Mouse (Mus musculus): ENCODE data around the gene Dhrs2. TPM values are rescaled to one million over a fixed set of nuclear protein-coding genes. Genes with fewer than 3 reads are reported as not detected.

Gene Dhrs2
- polyA plus RNA-seq, 1 experiment from 2014 or later = not detected

DNA sequence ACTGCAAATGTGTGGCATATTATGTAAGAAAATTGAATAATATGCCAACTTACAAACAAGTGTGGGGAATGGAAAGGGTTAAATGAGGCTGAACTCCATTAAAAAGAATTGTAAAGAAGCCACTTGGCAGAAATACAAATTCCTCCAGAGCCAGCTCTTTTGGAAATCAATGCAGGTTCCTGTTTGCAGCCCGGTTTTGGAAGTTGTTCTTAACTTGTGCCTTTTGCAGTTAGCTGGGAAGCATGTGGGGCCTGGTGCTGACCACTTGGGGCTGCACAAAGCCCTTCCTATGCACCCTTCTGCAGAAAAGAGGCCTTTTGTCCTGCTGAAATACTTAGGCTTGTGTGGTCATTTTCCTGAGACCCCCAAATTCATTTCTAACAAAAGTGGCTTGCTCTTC is 1.4 kb downstream of the Dhrs2 start:
- no peaks in the 10 kb centered on the region for H3K36me3 ChIP-seq (ENCODE audit: control insufficient read depth, insufficient read depth)
- no peaks in the 10 kb centered on the region for H3K9me3 ChIP-seq (ENCODE audit: control insufficient read depth, low read length)
- H3K9ac ChIP-seq (replicated peaks; ENCODE audit: low read depth, low read length) = no peak overlapping the region
- peaks cover 3% of the 10 kb centered on the region; the same call in 1 of the 2 replicates for H3K4me1 ChIP-seq (replicated peaks; ENCODE audit: control insufficient read depth, insufficient read depth, low read length)
- whole genome bisulfite sequencing = 0% methylated on average over 1 of the region's 1 CpGs
- no peak overlapping the region for H3K4me2 ChIP-seq (ENCODE audit: low read length)
- ATAC-seq = no peak
- no peak overlapping the region for H3K4me3 ChIP-seq (replicated peaks; ENCODE audit: low read length)
- H3K27me3 ChIP-seq (replicated peaks; ENCODE audit: control insufficient read depth, insufficient read depth, low read length) = no peaks in the 10 kb centered on the region
- no peak overlapping the region for H3K27ac ChIP-seq (ENCODE audit: low read length)

DNA sequence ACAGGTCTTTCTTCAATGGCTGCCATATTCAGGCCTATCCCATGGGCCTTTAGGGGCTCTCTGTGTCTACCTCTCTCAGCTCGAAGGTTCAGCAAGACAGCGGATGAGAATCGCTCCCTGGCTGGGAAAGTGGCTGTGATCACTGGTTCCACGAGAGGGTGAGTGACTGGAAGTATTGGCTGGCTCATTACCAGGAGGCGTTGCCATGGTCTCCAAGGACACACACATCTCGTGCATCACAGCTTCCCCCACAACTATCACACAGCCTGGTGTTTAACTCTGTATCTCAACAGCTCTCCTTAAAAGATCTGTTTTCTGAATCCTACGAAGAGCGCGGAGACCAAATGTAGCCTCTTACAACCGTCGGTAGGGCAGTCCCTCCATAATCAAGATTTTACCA is 12.8 kb downstream of the Dhrs2 start:
- Histone ChIP-seq H3K36me3 (ENCODE audit: control insufficient read depth, insufficient read depth) (no peaks in the 10 kb centered on the region), H3K9ac (replicated peaks; ENCODE audit: low read depth, low read length) (no peak overlapping the region), H3K4me2 (ENCODE audit: low read length) (no peak overlapping the region), H3K4me1 (replicated peaks; ENCODE audit: control insufficient read depth, insufficient read depth, low read length) (no peaks in the 10 kb centered on the region), H3K4me3 (replicated peaks; ENCODE audit: low read length) (no peak overlapping the region), H3K27ac (ENCODE audit: low read length) (no peak overlapping the region), H3K27me3 (replicated peaks; ENCODE audit: control insufficient read depth, insufficient read depth, low read length) (no peaks in the 10 kb centered on the region), H3K9me3 (ENCODE audit: control insufficient read depth, low read length) (no peaks in the 10 kb centered on the region)
- ATAC-seq = no peak
- WGBS = 87% methylated on average over 11 of the region's 11 CpGs

- Histone ChIP-seq H3K4me1 (replicated peaks; ENCODE audit: control insufficient read depth, insufficient read depth, low read length) (no peaks in the 10 kb centered on the region), H3K36me3 (ENCODE audit: control insufficient read depth, insufficient read depth) (no peaks in the 10 kb centered on the region), H3K4me3 (replicated peaks; ENCODE audit: low read length) (no peak overlapping the region), H3K9me3 (ENCODE audit: control insufficient read depth, low read length) (no peaks in the 10 kb centered on the region), H3K4me2 (ENCODE audit: low read length) (no peak overlapping the region), H3K27ac (ENCODE audit: low read length) (no peak overlapping the region), H3K9ac (replicated peaks; ENCODE audit: low read depth, low read length) (no peak overlapping the region), H3K27me3 (replicated peaks; ENCODE audit: control insufficient read depth, insufficient read depth, low read length) (no peaks in the 10 kb centered on the region)
- ATAC-seq = no peak
- WGBS = 78% methylated on average over 2 of the region's 2 CpGs
Observed at GRCm38 (mm10) chr14:55236685-55237084, 14.9 kb downstream of the Dhrs2 start.

DNA sequence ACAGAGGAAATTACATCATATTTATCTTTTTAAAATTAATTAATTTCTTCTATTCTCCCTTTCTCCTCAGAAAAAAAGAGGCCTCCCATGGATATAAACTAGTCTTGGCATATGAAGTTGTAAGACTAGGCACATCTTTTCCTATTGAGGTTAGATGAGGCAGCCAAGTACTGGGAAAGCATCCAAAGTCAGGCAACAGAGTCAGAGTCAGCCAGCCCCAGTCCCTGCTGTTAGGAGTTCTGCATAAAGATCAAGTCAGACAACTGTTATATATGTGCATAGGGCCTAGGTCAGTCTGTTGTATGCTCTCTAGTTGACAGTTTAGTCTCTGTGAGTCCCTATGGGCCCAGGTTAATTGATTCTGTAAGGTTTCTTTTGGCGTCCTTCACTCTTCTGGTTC is 20.9 kb downstream of the Dhrs2 start:
- WGBS = 87% methylated on average over 1 of the region's 1 CpGs
- H3K4me2 ChIP-seq (ENCODE audit: low read length) = no peak overlapping the region
- no peak overlapping the region for H3K9ac ChIP-seq (replicated peaks; ENCODE audit: low read depth, low read length)
- no peaks in the 10 kb centered on the region for H3K9me3 ChIP-seq (ENCODE audit: control insufficient read depth, low read length)
- no peaks in the 10 kb centered on the region for H3K36me3 ChIP-seq (ENCODE audit: control insufficient read depth, insufficient read depth)
- H3K27ac ChIP-seq (ENCODE audit: low read length) = peak overlapping the region; percentile 12
- no peak overlapping the region for H3K4me3 ChIP-seq (replicated peaks; ENCODE audit: low read length)
- no peaks in the 10 kb centered on the region for H3K4me1 ChIP-seq (replicated peaks; ENCODE audit: control insufficient read depth, insufficient read depth, low read length)
- ATAC-seq = no peak
- no peaks in the 10 kb centered on the region for H3K27me3 ChIP-seq (replicated peaks; ENCODE audit: control insufficient read depth, insufficient read depth, low read length)

- Histone ChIP-seq H3K27ac (ENCODE audit: low read length) (no peak overlapping the region), H3K36me3 (ENCODE audit: control insufficient read depth, insufficient read depth) (no peaks in the 10 kb centered on the region), H3K4me1 (replicated peaks; ENCODE audit: control insufficient read depth, insufficient read depth, low read length) (no peaks in the 10 kb centered on the region), H3K27me3 (replicated peaks; ENCODE audit: control insufficient read depth, insufficient read depth, low read length) (no peaks in the 10 kb centered on the region), H3K4me3 (replicated peaks; ENCODE audit: low read length) (no peak overlapping the region), H3K4me2 (ENCODE audit: low read length) (no peak overlapping the region), H3K9ac (replicated peaks; ENCODE audit: low read depth, low read length) (no peak overlapping the region), H3K9me3 (ENCODE audit: control insufficient read depth, low read length) (no peaks in the 10 kb centered on the region)
- ATAC-seq = no peak
- WGBS = 26% methylated on average over 6 of the region's 6 CpGs
Observed at GRCm38 (mm10) chr14:55247181-55247580, 25.4 kb downstream of the Dhrs2 start.

DNA sequence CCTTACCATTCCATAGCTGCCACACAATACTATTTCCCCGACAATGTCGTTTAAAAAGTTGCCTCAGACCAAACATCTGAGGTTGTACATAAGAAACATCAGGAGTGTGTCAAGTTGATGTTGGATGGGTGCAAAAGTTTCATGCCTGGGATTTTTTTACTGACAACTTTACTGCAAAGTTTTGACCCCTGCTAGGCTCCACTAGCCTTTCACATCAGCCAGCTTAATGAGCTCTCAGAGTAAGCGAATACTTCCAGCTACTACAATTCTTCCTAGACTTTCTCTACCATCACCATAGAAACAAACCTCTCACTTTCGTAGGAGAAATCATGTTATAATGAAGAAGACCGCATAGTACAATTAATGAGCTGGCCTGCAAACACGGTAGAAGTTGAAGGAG is 26.5 kb downstream of the Dhrs2 start:
- Histone ChIP-seq H3K27me3 (replicated peaks; ENCODE audit: control insufficient read depth, insufficient read depth, low read length) (no peaks in the 10 kb centered on the region), H3K9ac (replicated peaks; ENCODE audit: low read depth, low read length) (no peak overlapping the region), H3K9me3 (ENCODE audit: control insufficient read depth, low read length) (no peaks in the 10 kb centered on the region), H3K4me3 (replicated peaks; ENCODE audit: low read length) (no peak overlapping the region), H3K4me2 (ENCODE audit: low read length) (no peak overlapping the region), H3K36me3 (ENCODE audit: control insufficient read depth, insufficient read depth) (no peaks in the 10 kb centered on the region), H3K27ac (ENCODE audit: low read length) (no peak overlapping the region), H3K4me1 (replicated peaks; ENCODE audit: control insufficient read depth, insufficient read depth, low read length) (no peaks in the 10 kb centered on the region)
- no peak for ATAC-seq
- 67% methylated on average over 6 of the region's 6 CpGs for WGBS

DNA sequence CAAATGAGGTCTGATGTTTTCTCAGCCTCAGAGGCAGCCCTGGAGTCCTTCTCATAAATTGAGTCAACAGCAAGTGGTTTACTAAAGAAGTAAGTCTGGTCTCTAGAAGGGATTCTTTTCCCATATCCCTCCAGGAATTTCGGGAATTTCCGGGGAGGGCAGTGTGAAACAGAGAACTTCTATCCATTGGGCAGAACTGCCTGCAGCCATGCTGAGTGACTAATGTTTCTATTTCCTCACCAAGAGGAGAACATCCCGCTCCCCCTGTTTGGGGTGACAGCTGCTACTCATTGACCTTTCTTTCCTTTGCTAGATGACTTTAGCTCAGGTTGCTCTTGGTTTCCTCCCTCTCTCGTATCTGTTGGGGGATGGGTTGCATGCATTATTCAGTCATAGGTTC is 31.8 kb downstream of the Dhrs2 start:
- H3K4me1 ChIP-seq (replicated peaks; ENCODE audit: control insufficient read depth, insufficient read depth, low read length) = no peaks in the 10 kb centered on the region
- 87% methylated on average over 4 of the region's 4 CpGs for WGBS
- no peak overlapping the region for H3K4me2 ChIP-seq (ENCODE audit: low read length)
- no peak overlapping the region for H3K27ac ChIP-seq (ENCODE audit: low read length)
- H3K9ac ChIP-seq (replicated peaks; ENCODE audit: low read depth, low read length) = no peak overlapping the region
- H3K4me3 ChIP-seq (replicated peaks; ENCODE audit: low read length) = no peak overlapping the region
- no peaks in the 10 kb centered on the region for H3K27me3 ChIP-seq (replicated peaks; ENCODE audit: control insufficient read depth, insufficient read depth, low read length)
- H3K36me3 ChIP-seq (ENCODE audit: control insufficient read depth, insufficient read depth) = no peaks in the 10 kb centered on the region
- H3K9me3 ChIP-seq (ENCODE audit: control insufficient read depth, low read length) = no peaks in the 10 kb centered on the region
- no peak for ATAC-seq

GRCm38 (mm10) chr14:55255443-55255842 is 33.6 kb downstream of the Dhrs2 start:
- WGBS = 42% methylated on average over 6 of the region's 6 CpGs
- no peak for ATAC-seq
- H3K9me3 ChIP-seq (ENCODE audit: control insufficient read depth, low read length) = no peaks in the 10 kb centered on the region

GRCm38 (mm10) chr14:55271158-55271557 is 49.4 kb downstream of the Dhrs2 start:
- no peaks in the 10 kb centered on the region for H3K36me3 ChIP-seq (ENCODE audit: control insufficient read depth, insufficient read depth)
- peak; percentile 40; the same call in 1 of the 2 replicates for ATAC-seq
- WGBS = 44% methylated on average over 3 of the region's 3 CpGs

More at GRCm38 (mm10) chr14:55255443-55255842, 33.6 kb downstream of the Dhrs2 start:
- Histone ChIP-seq H3K27me3 (replicated peaks; ENCODE audit: control insufficient read depth, insufficient read depth, low read length) (no peaks in the 10 kb centered on the region), H3K9ac (replicated peaks; ENCODE audit: low read depth, low read length) (no peak overlapping the region), H3K27ac (ENCODE audit: low read length) (no peak overlapping the region), H3K4me1 (replicated peaks; ENCODE audit: control insufficient read depth, insufficient read depth, low read length) (no peaks in the 10 kb centered on the region), H3K4me2 (ENCODE audit: low read length) (no peak overlapping the region), H3K4me3 (replicated peaks; ENCODE audit: low read length) (no peak overlapping the region), H3K36me3 (ENCODE audit: control insufficient read depth, insufficient read depth) (no peaks in the 10 kb centered on the region)

DNA sequence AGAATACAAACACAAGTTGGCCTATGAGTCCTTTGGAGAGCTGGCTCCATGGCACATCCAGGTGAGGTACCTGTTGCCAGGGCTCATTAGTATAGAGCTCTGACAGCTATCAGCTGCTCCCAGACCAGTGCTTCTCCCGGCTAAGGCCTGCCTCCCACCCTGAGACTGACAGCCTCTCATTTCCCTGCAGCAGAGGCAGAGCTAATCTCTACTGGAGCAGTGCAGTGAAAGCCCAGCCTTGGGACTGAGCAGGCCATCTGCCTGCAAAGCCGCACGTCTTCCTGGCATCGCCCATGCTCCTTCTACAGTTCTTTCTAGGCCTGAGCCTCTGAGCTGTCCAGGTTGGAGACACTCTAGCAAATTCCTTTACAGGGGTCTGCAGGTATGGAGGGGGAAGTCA is 51.2 kb downstream of the Dhrs2 start:
- no peak overlapping the region for H3K9ac ChIP-seq (replicated peaks; ENCODE audit: low read depth, low read length)
- no peaks in the 10 kb centered on the region for H3K9me3 ChIP-seq (ENCODE audit: control insufficient read depth, low read length)
- no peaks in the 10 kb centered on the region for H3K27me3 ChIP-seq (replicated peaks; ENCODE audit: control insufficient read depth, insufficient read depth, low read length)
- H3K4me3 ChIP-seq (replicated peaks; ENCODE audit: low read length) = no peak overlapping the region
- H3K27ac ChIP-seq (ENCODE audit: low read length) = no peak overlapping the region
- H3K36me3 ChIP-seq (ENCODE audit: control insufficient read depth, insufficient read depth) = no peaks in the 10 kb centered on the region
- peaks cover 5% of the 10 kb centered on the region for H3K4me1 ChIP-seq (replicated peaks; ENCODE audit: control insufficient read depth, insufficient read depth, low read length)
- ATAC-seq = no peak
- 79% methylated on average over 4 of the region's 4 CpGs for WGBS
- H3K4me2 ChIP-seq (ENCODE audit: low read length) = no peak overlapping the region

More at GRCm38 (mm10) chr14:55271158-55271557, 49.4 kb downstream of the Dhrs2 start:
- H3K27me3 ChIP-seq (replicated peaks; ENCODE audit: control insufficient read depth, insufficient read depth, low read length) = no peaks in the 10 kb centered on the region
- no peak overlapping the region for H3K4me3 ChIP-seq (replicated peaks; ENCODE audit: low read length)
- no peak overlapping the region for H3K9ac ChIP-seq (replicated peaks; ENCODE audit: low read depth, low read length)
- no peaks in the 10 kb centered on the region for H3K9me3 ChIP-seq (ENCODE audit: control insufficient read depth, low read length)
- no peak overlapping the region for H3K27ac ChIP-seq (ENCODE audit: low read length)
- H3K4me2 ChIP-seq (ENCODE audit: low read length) = no peak overlapping the region
- H3K4me1 ChIP-seq (replicated peaks; ENCODE audit: control insufficient read depth, insufficient read depth, low read length) = peaks cover 5% of the 10 kb centered on the region

Data from forebrain, embryonic 16.5 days (tissue).